Mouse (Mus musculus) heart, embryonic 12.5 days (tissue): Measurements from ENCODE around the gene Gm9046. TPM values are rescaled to one million over a fixed set of nuclear protein-coding genes. Genes with fewer than 3 reads are reported as not detected.
"Not testable (repeated sequence)": the region's sequence is repeated elsewhere in the genome, so short reads cannot be mapped to it uniquely, and the experiment has no call there.

Experiments
- ATAC-seq: fragments of 200-750 bp; cut with Nextera tagmentation; 2 replicates; pipeline ENCODE4 v1.8.0; 2017; ENCODE audit warnings: moderate TSS enrichment, moderate library complexity; ENCODE audit not compliant: insufficient number of reproducible peaks, low FRiP score
- H3K27ac ChIP-seq: fragments of 300-500 bp; sonication (generic); 2 replicates; pipeline ENCODE4 v1.5.1; 2016; ENCODE audit warnings: mild to moderate bottlenecking, moderate library complexity; ENCODE audit not compliant: poor library complexity, severe bottlenecking
- H3K27me3 ChIP-seq: fragments of 300-500 bp; sonication (generic); replicated peaks from 2 replicates; pipeline ENCODE4 v1.6.1; 2016; ENCODE audit warnings: mild to moderate bottlenecking, moderate library complexity
- H3K36me3 ChIP-seq: fragments of 300-500 bp; sonication (generic); 2 replicates; pipeline ENCODE4 v1.6.1; 2016; ENCODE audit warnings: mild to moderate bottlenecking, moderate library complexity
- H3K4me1 ChIP-seq: fragments of 300-500 bp; sonication (generic); replicated peaks from 2 replicates; pipeline ENCODE4 v1.6.1; 2016; ENCODE audit warnings: mild to moderate bottlenecking
- H3K4me2 ChIP-seq: fragments of 300-500 bp; sonication (generic); 2 replicates; pipeline ENCODE4 v1.6.1; 2016; ENCODE audit warnings: mild to moderate bottlenecking, moderate library complexity
- H3K4me3 ChIP-seq: fragments of 300-500 bp; sonication (generic); 2 replicates; pipeline ENCODE4 v1.5.1; 2016; ENCODE audit warnings: mild to moderate bottlenecking
- H3K9ac ChIP-seq: fragments of 300-500 bp; sonication (generic); 2 replicates; pipeline ENCODE4 v1.6.1; 2016; ENCODE audit warnings: mild to moderate bottlenecking, moderate library complexity
- H3K9me3 ChIP-seq: fragments of 300-500 bp; sonication (generic); replicated peaks from 2 replicates; pipeline ENCODE4 v1.6.1; 2016; ENCODE audit warnings: mild to moderate bottlenecking, moderate library complexity
- WGBS: fragments of 180-500 bp; shearing (Covaris S2); methylation state at CpG from one replicate; pipeline ENCODE4 v1.1.7; 2016; 5-methylcytosine and 5-hydroxymethylcytosine counted together
- polyA plus RNA-seq: library from polyadenylated mRNA; unstranded; fragments of >200 nt; fragmentation: Nextera tagmentation; extraction: Ambion mirVana; gene quantifications from 2 replicates; pipeline ENCODE4 v1.2.1, GENCODE M21; 2016

The Gm9046 gene
- polyA plus RNA-seq: not detected in 2 replicates

DNA sequence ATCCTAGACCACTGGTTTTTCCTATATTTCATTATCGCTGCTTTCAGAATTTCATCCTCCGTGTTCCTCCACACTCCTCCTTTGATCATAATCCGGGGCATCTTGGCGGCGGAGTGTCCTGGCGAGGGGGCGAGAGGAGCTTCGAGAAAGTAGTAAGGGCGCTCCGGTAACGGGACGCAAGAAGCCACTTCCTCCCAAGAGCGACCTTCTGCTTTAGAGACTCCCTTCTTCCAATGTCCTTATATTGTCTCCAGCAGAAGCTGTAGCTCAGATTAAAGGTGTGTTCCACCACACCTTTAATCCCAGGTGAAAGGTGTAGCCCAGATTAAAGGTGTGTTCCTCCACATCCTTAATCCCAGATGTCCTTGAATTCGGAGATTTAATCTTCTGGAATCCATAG is at the start of gene Gm9046:
Gene Gm9046 (minus strand): TSS at position 101 of the 400 bp plus-strand sequence.
- not testable (repeated sequence) for H3K4me2 ChIP-seq, H3K9ac ChIP-seq, H3K9me3 ChIP-seq, H3K4me3 ChIP-seq, H3K27ac ChIP-seq, H3K4me1 ChIP-seq, H3K27me3 ChIP-seq, ATAC-seq, H3K36me3 ChIP-seq
- WGBS: no CpG with 5 or more reads among the region's 14 CpGs

DNA sequence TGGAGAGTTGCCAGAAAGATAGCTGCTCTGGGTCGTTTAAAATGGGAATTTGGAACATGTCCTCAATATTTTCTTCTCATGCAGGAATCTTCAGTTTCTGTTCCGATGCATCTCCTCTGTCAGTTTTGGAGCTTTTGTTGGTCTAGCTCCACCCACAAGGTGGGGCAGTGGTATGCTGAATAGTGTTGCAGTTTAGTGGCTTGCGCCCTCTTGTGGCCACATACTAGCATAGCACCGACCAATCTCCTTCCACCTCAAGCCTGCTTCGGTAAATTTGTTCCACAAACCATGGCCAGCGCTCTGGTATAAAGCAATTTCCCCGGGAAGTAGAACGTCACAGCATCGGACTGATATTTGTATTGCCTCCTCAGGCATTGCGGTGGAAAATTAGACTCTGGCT is 27.4 kb upstream of the Gm9046 start:
- Histone ChIP-seq H3K36me3 (no peaks in the 10 kb centered on the region), H3K4me2 (peak overlapping the region; percentile 45), H3K4me3 (no peak overlapping the region), H3K4me1 (no peaks in the 10 kb centered on the region), H3K27ac (no peak overlapping the region), H3K9ac (no peak overlapping the region), H3K27me3 (no peaks in the 10 kb centered on the region), H3K9me3 (0 out of 2 replicates have a peak, but pooled peaks cover 5% of the 10 kb centered on the region)
- 8% methylated on average over 10 of the region's 10 CpGs for WGBS
- peak; percentile 64 for ATAC-seq

GRCm38 (mm10) chr10:118369518-118369917 is 26.5 kb upstream of the Gm9046 start:
- no peaks in the 10 kb centered on the region for H3K4me1 ChIP-seq
- no peak overlapping the region for H3K9ac ChIP-seq
- H3K4me3 ChIP-seq: no peak overlapping the region
- H3K27me3 ChIP-seq: no peaks in the 10 kb centered on the region
- WGBS: 85% methylated on average over 9 of the region's 9 CpGs
- no peaks in the 10 kb centered on the region for H3K36me3 ChIP-seq
- no peak for ATAC-seq
- peaks cover 7% of the 10 kb centered on the region; the same call in 1 of the 2 replicates for H3K9me3 ChIP-seq
- no peak overlapping the region for H3K4me2 ChIP-seq
- no peak overlapping the region for H3K27ac ChIP-seq

GRCm38 (mm10) chr10:118354005-118354404 is 10.9 kb upstream of the Gm9046 start, which contains the start of gene Gm9049:
TSS of gene Gm9049 (minus strand) at chr10:118354105.
- H3K4me1 ChIP-seq, H3K4me3 ChIP-seq, H3K27me3 ChIP-seq, H3K4me2 ChIP-seq, H3K27ac ChIP-seq, H3K36me3 ChIP-seq, H3K9me3 ChIP-seq, ATAC-seq, H3K9ac ChIP-seq: not testable (repeated sequence)
- WGBS: 78% methylated on average over 1 of the region's 11 CpGs

DNA sequence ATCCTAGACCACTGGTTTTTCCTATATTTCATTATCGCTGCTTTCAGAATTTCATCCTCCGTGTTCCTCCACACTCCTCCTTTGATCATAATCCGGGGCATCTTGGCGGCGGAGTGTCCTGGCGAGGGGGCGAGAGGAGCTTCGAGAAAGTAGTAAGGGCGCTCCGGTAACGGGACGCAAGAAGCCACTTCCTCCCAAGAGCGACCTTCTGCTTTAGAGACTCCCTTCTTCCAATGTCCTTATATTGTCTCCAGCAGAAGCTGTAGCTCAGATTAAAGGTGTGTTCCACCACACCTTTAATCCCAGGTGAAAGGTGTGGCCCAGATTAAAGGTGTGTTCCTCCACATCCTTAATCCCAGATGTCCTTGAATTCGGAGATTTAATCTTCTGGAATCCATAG is 5.5 kb upstream of the Gm9046 start, which contains the start of gene Gm9048:
Gene Gm9048 (minus strand): TSS at position 101 of the 400 bp plus-strand sequence.
- not testable (repeated sequence) for H3K4me2 ChIP-seq, H3K27ac ChIP-seq, H3K9ac ChIP-seq, H3K36me3 ChIP-seq, H3K9me3 ChIP-seq, H3K4me1 ChIP-seq, ATAC-seq, H3K4me3 ChIP-seq, H3K27me3 ChIP-seq
- WGBS: 85% methylated on average over 1 of the region's 14 CpGs

- no CpG with 5 or more reads among the region's 14 CpGs for WGBS
- not testable (repeated sequence) for H3K36me3 ChIP-seq, H3K4me3 ChIP-seq, H3K27me3 ChIP-seq, H3K9me3 ChIP-seq, H3K27ac ChIP-seq, ATAC-seq, H3K9ac ChIP-seq, H3K4me1 ChIP-seq, H3K4me2 ChIP-seq
Measured at GRCm38 (mm10) chr10:118337731-118338130, 5.3 kb downstream of the Gm9046 start, which contains the start of gene Gm9045. TSS of gene Gm9045 (minus strand) at chr10:118337831.

DNA sequence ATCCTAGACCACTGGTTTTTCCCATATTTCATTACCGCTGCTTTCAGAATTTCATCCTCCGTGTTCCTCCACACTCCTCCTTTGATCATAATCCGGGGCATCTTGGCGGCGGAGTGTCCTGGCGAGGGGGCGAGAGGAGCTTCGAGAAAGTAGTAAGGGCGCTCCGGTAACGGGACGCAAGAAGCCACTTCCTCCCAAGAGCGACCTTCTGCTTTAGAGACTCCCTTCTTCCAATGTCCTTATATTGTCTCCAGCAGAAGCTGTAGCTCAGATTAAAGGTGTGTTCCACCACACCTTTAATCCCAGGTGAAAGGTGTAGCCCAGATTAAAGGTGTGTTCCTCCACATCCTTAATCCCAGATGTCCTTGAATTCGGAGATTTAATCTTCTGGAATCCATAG is 10.7 kb downstream of the Gm9046 start, which contains the start of gene Gm9044:
Gene Gm9044 (minus strand): TSS at position 101 of the 400 bp plus-strand sequence.
- not testable (repeated sequence) for H3K9ac ChIP-seq, H3K4me2 ChIP-seq, H3K36me3 ChIP-seq, H3K4me3 ChIP-seq, ATAC-seq, H3K9me3 ChIP-seq, H3K27me3 ChIP-seq, H3K27ac ChIP-seq, H3K4me1 ChIP-seq
- no CpG with 5 or more reads among the region's 14 CpGs for WGBS

DNA sequence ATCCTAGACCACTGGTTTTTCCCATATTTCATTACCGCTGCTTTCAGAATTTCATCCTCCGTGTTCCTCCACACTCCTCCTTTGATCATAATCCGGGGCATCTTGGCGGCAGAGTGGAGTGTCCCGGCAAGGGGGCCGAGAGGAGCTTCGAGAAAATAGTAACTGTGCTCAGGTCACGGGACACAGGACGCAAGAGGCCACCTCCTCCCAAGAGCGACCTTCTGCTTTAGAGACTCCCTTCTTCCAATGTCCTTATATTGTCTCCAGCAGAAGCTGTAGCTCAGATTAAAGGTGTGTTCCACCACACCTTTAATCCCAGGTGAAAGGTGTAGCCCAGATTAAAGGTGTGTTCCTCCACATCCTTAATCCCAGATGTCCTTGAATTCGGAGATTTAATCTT is 16.2 kb downstream of the Gm9046 start, which contains the start of gene Gm9040:
Gene Gm9040 (minus strand): TSS at position 101 of the 400 bp plus-strand sequence.
- H3K9me3 ChIP-seq, H3K4me3 ChIP-seq, H3K36me3 ChIP-seq, H3K4me1 ChIP-seq, H3K27ac ChIP-seq, H3K27me3 ChIP-seq, H3K4me2 ChIP-seq, ATAC-seq, H3K9ac ChIP-seq: not testable (repeated sequence)
- WGBS: no CpG with 5 or more reads among the region's 11 CpGs

DNA sequence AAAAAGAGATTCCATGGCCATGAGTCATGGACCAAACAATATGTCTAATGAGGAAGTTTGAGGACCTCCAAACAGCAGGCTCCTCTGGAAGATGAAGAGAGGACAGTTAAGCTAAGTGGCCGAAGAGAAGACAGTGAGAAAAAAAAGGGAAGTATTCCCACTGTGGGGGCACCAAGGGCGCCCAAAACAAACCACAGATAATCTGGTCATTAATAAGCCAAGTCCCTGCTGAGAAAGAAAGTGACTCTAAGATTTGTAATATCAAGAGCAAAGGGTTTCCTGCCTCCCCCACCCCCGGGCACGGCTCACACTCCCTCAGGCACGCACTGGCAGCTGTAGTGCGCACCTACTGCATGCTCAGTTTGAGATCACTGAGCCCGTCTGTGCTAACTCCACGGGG is 24.0 kb downstream of the Gm9046 start:
- WGBS: 78% methylated on average over 8 of the region's 8 CpGs
- H3K4me2 ChIP-seq: no peak overlapping the region
- no peaks in the 10 kb centered on the region for H3K36me3 ChIP-seq
- H3K9me3 ChIP-seq: no peaks in the 10 kb centered on the region
- ATAC-seq: no peak
- H3K27ac ChIP-seq: no peak overlapping the region
- no peak overlapping the region for H3K9ac ChIP-seq
- no peaks in the 10 kb centered on the region for H3K4me1 ChIP-seq
- H3K4me3 ChIP-seq: no peak overlapping the region
- no peaks in the 10 kb centered on the region for H3K27me3 ChIP-seq

DNA sequence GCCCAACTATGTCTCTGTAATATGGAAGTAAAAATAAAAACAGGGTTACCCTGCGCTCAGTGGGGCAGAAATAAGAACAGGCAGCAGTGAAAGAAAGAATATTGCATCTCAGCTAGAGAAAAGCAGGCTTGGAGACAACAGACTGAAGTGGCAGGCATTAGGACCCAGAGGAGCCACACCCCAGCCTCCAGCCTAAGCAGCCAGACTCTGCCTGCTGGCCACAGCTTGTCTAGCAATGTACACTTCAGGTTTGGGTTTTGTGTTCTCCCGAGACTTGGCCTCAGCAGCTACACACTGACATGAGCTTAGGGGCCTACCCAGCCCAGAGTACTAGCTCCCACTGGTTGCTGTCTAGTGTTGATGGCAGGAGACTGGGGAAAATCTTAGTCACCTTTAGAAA is 40.9 kb downstream of the Gm9046 start:
- H3K4me1 ChIP-seq, H3K4me2 ChIP-seq, H3K36me3 ChIP-seq, H3K9ac ChIP-seq, H3K27me3 ChIP-seq, H3K27ac ChIP-seq, ATAC-seq, H3K4me3 ChIP-seq, H3K9me3 ChIP-seq: not testable (repeated sequence)
- 44% methylated on average over 2 of the region's 2 CpGs for WGBS

DNA sequence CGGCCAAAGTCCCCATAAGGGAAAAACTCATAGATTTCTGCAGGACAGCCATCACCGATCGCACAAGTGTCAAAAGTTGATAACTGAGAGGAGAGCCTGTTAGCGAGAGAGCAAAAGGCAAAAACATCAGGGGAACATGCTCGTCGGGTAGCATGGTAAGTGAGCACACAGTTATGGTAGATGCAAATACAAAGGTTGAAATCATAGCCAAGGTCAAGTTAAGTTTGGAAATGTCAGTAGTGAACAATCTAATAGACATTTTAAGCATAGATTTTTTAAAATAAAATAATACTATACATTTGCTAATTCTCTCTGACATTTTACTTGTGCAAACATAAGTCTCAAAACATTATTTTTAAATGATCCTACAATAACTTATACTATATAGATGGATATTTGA is 48.1 kb downstream of the Gm9046 start, which contains the start of gene Iltifb:
Gene Iltifb (minus strand): TSS at position 101 of the 400 bp plus-strand sequence.
- no peak for ATAC-seq
- Histone ChIP-seq H3K9me3 (no peaks in the 10 kb centered on the region), H3K4me1 (no peaks in the 10 kb centered on the region), H3K9ac (no peak within 1 kb of the TSS), H3K27ac (no peak within 1 kb of the TSS), H3K4me3 (no peak within 1 kb of the TSS), H3K36me3 (no peaks in the 10 kb centered on the region), H3K4me2 (no peak within 1 kb of the TSS), H3K27me3 (no peaks in the 10 kb centered on the region)
- 80% methylated on average over 6 of the region's 6 CpGs for WGBS
